Mouse (Mus musculus) adrenal gland, postnatal 25 days (tissue): Measurements from ENCODE around the gene Nadsyn1. TPM values are rescaled to one million over a fixed set of nuclear protein-coding genes. Genes with fewer than 3 reads are reported as not detected.
A peak's percentile ranks its signal among the peaks of the same experiment; 100 is the strongest.

Source experiments
- DNase-seq: peaks from one replicate; pipeline ENCODE4 v3.0.0; 2021; ENCODE audit warnings: mixed read lengths
- long read RNA-seq: library from polyadenylated mRNA; stranded (forward); transcript quantifications from one replicate; pipeline ENCODE4 v2.0.0, GENCODE M21; 2021
- total RNA-seq: library from RNA; stranded (reverse); gene quantifications from 2 replicates; pipeline ENCODE4 v1.2.3, GENCODE M21; 2021

The Nadsyn1 gene
- total RNA-seq = 16.7 and 21.7 TPM in 2 replicates
- long read RNA-seq, transcript Nadsyn1-201 (21 exons, 2,641 nt) = major isoform, 22 of 31 reads
- long read RNA-seq, partial matches to known transcripts = 0 of 31 reads
- long read RNA-seq, other reads (novel, unspliced or antisense) = 9 of 31 reads

DNA sequence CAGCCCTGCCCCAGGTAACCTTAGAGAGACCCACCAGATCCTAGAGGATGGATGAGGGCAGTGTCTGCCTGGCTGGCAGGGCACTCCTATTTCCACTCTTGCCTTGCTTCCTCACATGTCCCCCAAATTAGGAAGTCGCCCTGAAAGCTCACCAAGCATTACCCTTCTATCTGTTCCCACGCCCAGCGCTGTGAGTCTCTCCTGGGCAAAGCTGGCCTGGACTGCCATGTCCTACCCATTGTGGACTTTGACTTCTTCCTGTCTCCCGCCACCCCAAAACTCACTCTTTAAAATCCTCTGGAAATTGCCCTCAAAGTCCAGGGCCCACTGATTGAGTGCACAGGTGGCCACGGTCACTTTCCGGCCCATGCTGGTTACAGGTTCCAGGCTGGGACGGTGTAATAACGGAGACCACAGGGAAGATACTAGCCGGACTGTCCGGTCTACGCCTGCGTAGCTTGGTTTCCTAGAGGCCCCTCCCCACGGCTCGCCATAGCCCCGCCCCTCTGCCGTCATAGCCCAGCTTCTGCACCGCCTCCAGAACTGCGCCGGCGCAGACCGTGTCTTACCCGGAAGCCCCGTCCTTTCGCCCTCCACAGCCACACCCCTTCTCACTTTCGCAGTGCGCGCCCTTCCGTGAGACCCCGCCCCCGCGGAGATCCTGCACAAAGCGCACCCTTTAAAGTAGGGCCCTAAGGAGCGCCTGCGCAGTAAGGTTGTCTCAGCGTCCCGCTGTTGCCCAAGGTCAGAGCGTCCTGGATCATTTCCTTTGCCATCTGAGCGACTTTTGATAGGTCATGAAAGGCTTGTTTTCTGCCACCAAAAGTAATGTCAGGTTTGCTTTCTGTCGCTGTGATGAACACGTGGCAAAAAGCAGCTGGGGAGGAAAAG, at the start of gene Nadsyn1, which contains the start of gene Dhcr7:
TSS of gene Nadsyn1 (minus strand) at position 475 of the 891 bp plus-strand sequence.
TSS of gene Dhcr7 (plus strand) at position 771 of the 891 bp plus-strand sequence.
- DNase-seq = peak; percentile 100

DNA sequence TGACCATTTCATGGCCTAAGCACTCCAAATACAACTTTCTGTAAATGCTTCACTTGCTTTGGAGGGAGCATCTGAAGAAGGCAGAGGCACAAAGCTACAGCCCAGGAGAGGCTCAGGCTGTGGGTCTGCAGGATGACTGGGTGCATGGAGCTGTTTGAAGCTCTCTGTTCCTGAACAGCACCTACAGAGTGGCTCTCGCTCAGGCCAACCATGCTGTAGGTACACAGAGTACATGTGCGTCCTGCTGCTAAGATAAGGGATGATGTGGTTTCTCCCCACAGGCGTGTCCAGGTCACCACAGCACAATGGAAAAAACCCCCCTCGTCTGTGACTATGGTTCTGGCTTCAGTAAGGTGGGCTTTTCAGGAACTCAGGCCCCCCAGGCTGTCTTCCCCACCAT, 46.2 kb upstream of the Nadsyn1 start:
- no peak for DNase-seq

DNA sequence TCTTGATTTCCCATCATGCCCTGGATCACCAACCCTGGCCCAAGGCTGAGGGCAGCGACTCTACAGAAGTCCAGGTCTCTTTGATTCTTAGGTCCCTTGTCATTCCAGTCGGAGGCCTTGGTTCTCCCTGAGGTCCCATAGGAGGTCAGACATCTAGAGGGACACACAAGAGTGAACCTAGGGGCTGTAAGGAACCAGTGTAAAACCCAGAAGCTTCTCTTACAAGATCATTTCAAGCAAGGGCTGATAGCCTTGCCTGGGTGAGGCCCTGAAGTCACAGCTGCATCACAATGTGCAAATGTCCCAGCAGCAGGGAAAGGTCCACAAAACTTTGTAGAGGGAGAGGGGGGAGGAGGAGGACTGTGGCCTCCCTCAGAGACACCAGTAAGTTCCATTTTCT, 43.9 kb upstream of the Nadsyn1 start, which contains the start of gene Gm498:
TSS of gene Gm498 (plus strand) at position 301 of the 400 bp plus-strand sequence.
- no peak for DNase-seq

DNA sequence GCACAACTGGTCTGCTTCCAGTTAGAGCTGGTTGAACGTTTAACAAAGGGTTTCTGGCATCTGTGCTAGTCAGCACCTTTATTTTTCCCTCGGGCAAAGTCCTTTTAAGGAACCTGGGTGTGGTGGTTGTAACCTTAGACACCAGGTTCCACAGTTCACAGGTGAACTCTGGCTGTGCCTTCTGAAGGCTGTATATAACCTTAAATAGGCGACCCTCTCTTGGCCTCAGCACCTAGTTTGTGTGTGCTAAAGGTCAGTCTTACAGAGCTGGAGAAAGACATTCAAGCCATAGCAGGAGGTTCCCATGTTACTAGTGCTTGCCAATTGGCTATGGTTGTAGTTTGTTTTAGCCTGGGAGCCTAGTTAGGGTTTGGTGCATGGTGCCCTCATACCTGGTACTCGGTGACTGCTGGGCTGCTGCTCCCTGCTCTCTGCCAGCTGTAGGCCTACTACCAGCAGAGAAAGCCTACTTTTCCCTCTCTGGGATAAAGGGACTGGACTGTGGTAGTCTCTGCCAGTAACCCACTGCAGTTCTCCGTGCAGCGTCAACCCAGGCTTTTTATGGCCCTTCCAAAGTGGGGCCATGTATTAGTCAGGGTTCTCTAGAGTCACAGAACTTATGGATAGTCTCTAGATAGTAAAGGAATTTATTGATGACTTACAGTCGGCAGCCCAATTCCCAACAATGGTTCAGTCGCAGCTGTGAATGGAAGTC, 26.3 kb upstream of the Nadsyn1 start:
- no peak for DNase-seq

DNA sequence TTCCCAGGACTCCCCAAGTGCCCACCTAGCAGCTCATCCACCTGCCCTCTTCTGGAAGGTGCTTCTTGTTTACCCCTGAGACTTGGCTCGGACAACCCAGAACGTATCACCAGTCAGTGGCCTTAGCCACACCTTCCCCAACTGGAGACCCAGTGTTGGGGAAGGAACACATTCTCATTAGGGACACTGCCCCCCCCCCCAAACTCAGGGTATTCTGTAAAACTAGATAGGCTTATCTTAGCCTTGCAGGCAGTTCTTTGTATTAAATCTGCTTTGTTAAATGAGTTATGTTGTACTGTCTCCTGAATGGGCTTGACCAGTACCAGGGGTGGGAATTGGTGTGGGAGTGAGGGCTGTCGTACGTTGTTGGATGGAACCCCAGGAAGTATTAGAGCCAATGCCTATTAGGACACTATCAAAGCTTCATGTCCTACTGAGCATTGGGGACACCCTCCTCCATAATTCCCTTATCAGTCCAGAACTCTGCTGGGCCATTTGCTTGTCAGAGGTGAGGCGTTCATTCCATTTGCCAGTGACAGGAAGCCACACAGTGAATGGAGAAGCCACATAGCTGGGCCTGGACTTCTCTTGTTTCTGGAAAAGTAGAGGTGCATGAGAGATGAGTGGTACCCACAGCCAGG, 25.6 kb upstream of the Nadsyn1 start:
- DNase-seq = no peak

DNA sequence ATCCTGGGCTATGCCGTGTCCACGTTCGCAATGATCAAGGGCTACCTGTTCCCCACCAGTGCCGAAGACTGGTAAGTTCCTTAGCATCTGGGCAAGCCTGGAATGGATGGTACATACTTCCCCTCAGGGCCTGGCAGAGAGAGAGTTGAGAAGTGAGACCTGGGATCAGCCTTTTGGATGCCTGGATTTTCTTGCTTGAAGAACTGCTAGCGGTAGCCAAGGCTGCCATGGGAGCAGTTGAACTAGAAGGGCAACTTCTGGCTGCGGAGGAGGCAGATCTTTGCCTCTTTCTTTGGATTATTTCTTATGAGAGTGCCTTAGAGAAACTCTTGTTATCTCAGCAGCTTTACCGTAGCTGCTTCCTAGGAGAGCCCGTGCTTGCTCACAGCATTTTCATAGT, 18.7 kb upstream of the Nadsyn1 start:
- no peak for DNase-seq

DNA sequence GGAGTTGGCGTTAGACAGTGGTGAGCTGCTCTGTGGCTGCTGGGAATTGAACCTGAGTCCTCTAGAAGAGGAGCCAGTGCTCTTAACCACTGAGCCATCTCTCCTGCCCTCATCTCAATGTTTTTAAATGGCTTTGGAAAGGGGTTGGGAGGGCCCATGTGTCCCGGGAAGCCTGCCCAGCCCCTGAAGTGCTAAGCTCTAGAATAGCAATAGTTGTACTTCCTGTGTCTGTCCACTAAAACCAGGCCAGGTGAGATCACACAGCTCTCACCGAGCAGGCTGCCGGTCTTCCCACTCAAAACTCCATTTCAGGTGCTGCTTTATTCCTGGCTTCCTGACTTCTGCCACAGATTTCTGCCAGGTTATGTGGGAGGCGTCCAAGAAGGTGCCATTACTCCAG, 17.5 kb upstream of the Nadsyn1 start:
- DNase-seq = no peak

DNA sequence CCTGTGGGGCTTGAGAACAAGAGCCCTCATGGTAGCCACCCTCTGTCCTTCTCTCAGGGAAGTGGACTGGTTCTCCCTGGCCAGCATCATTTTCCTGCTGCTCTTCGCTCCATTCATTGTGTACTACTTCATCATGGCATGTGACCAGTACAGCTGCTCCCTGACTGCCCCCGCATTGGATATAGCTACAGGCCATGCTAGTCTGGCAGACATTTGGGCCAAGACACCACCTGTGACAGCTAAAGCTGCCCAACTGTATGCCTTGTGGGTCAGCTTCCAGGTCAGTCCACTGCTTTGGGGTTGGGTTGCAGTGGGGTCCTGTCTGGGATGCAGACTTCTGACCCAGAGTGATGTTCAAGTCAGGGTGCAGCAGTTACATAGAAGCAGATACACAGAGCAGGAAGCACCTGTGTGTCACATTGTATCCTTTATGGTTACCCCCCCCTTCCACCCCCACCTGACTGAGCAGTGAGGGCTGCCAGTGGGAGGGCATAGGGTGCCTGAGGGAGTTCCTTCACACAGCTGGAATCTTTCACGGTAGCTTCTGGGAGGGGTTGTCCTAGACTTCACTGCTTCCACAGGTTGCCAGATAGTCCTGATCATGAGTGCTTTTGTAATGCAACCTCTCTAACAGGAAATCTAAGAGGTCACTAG, 15.2 kb upstream of the Nadsyn1 start:
- DNase-seq = no peak

DNA sequence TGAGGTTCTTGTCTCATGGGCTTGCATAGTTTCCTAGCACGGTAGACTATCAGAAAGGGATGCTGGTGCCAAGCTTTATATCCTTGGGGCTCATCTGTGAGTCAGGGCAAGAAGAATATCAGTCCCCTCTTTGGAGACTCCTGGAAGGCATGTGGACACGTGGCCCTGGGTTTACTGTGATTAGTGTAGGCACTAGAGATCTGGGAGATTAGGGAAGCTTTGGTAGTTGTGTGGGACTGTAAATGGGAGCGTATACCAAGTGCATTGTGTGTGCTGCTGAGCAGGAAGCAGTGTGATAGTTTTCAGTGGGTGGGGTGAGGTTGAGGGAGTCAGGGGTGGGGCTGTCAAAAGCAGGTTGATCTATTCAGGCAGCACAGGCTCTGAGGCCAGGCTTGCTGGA, 12.3 kb upstream of the Nadsyn1 start:
- no peak for DNase-seq

DNA sequence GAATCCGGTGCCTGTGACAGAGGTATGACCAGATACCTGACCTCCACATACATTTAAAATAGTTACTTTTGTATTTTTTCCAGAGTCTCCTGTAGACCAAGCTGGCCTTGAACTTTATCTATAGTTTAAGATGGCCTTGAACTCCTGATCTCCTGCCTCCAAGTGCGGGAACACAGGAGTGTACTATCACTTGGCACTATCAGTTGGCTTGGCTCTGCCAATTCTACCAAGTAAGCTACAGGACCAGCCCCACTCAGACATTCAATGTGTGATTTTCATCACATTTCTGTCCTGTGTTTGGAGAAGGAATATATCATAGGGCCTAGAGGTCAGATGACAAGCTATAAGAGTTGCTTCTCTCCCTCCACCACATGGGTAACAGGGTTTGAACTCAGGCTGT, 11.7 kb upstream of the Nadsyn1 start:
- DNase-seq = no peak

DNA sequence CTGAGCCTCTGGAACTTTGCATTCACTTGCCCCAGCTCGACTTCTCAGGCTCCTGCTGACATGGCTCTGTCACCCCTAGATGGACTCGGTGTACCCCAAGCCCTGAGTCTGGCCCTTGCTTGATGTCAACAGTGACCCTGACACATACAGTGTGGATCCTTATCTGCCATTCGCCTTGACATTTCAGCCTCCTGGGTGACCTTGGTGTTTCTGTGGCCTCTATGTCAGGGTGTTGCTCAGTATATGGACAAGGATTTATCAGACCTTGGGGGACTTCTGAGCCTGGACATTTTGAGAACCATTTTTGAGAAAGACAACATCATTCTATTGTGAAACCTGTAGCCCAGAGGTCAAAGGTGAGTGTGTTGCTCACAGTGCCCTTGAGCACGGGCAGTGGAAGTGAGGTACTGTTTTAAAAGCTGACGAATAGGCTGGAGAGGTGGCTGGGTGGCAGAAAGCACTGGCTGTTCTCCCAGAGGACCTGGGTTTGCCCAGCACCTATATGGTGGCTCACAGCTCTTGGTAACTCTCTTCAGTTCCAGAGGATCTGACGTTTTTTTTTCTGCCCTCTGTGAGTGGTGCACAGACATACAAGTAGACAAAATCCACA, 11.0 kb upstream of the Nadsyn1 start:
- peak; percentile 44 for DNase-seq

DNA sequence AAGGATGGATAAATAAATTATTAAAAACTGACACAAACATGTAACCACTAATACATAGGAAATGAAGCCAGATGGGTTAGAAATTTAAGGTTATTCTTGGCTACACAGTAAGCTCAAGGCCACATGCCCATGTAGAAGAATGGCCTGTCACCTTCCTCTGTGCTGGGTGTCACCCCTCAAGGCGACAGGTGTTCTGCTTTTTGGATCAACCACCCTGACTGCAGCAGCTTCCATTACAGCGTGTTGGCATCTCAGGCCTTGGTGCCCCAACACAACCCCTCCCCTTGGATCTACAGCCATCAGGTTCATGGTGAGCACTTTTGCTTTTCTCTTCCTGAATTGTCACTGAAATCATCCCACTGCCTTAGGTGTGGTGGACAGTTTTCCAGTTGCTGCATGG, 10.0 kb upstream of the Nadsyn1 start:
- no peak for DNase-seq

DNA sequence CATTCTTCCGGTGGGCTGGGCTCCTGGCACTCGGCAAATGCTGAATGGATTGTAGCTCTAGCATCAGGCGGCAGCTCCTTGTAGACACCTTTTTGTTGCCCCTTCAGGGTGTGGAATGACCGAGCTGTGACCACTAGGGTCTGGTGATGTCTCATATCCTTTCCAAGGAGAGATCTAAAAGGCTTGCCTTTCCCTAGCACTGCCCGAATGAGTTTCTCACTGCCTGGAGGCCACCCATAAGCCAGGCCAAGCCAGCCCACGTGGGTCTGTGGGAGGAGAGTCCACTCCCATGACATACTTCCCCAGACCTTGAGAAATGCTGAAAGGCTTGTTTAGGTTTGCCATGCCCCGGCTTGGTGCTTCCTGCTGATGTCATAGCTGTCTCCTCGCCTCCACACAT, 9.5 kb upstream of the Nadsyn1 start:
- peak; percentile 76 for DNase-seq

DNA sequence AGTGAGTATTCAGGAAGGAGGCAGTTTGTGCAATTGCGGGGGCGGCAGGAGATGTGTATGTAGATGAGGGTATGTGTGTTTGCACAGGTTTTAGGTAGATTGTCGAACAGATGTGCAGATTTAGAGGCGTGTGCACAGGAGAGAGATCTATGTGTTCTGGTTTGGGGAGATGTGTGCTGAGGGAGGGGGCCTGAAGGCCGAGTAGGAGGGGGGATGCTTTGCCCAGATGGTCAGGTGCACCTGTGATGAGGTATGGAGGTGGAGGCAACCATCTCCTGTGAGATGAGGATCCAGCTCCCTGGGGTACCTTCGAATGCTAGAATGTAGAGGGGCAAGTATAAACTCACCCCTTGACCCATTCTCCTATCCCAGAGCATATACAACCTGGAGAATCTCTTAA, 7.8 kb upstream of the Nadsyn1 start:
- no peak for DNase-seq

DNA sequence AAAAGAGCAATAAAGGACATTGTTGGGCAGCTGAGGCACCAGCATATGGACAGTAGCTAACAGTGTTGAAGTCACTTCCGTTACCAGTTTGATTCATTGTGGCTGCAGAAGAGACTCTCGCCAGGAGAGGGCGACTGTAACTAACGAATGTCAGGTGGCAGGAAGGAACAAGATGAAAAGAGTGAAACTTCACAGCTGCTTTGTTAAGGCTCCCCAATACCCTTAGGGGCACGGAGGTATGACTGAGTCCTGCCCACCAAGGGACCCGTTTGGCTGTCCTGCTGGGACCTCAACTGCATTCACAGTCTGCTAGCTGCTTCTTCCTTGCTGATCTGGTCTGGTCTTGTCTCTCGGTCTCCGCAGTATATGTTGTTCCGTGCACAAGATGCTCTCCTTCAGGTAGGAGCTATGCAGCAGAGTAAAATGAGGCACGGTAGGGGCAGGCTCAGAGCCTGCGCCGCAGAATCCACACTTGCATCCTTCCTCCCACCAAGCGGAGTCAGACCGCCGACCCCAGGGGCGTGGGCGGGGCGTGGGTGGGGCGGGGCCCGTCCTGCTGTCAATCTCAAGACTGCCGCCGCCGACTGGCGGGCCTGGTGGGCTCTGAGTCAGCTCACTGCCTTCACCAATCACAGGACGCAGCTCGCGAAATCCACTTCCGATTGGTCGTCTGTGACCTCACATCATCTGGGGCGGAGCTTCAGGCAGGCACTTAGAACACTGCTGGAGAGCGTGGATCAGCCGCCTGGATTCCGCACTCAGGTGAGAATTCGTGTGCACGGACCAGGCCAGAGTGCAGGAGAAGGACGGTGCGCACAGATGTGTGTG, 7.1 kb upstream of the Nadsyn1 start:
- DNase-seq = peak; percentile 91

DNA sequence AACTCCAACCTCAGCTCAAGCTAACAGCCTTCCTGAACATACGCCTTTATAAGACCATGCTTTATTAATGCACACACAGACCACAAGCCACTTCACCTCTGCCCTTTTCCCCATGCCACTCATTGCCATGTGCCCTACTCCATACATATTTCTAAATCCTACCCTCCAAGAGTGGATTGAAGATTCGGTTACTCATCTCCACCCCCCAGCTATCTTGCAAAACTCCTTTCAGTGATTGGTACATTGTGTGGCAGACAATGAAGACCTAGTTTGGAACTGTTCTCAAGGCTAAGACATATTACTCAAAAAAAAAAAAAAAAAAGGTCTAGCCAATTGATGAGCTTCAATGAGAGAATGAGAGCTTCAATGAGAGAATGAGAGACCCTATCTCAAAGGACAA, 4.3 kb upstream of the Nadsyn1 start:
- DNase-seq = no peak

DNA sequence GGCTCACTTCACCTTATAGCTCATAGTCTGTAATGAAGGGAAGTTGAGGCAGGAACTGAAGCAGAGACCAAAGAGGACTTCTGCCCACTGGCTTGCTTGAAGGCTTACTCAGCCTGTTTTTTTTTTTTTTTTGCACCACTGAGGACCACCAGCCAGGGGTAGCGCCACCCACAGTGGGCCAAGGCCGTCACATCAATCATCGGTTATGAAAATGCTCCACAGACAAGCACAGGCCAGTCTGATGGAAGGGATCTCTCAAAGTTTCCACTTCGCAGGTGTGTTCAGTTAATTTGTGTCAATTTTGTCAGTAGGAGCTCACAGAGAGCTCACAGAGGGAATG, 587 bp upstream of the Nadsyn1 start:
- DNase-seq = no peak

DNA sequence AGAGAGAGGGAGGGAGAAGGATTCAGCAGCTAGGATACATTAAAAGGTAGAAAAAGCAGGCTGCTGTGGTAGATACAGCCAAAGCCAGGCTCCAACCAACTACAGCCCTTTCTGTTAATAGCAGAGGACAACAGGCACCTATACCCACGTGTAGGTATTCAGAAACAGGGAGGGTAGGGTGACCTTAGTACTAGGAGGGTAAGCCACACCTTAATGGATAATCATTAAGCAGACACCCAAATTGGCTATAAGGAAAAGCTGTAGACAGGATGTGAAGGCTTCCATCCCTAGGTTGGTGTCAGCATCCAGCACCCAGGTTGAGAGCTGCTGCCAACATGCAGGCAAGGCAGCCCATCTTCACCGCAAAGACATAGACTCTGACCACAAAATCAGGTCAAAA, 1.4 kb downstream of the Nadsyn1 start:
- DNase-seq = no peak

DNA sequence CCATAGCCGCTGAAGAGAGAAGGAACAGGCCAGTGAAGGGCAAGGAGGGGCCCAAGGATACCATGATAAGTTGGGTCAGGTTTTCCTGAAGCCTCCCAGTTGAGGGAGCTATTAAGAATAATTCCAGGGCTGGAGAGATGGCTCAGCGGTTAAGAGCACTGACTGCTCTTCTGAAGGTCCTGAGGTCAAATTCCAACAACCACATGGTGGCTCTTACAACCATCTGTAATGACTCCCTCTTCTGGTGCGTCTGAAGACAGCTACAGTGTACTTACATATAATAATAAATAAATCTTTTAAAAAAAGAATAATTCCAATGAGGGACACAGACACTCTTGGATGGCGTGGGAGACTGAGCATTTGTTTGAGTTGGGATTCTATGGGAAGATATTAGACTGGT, 3.4 kb downstream of the Nadsyn1 start:
- DNase-seq = no peak

DNA sequence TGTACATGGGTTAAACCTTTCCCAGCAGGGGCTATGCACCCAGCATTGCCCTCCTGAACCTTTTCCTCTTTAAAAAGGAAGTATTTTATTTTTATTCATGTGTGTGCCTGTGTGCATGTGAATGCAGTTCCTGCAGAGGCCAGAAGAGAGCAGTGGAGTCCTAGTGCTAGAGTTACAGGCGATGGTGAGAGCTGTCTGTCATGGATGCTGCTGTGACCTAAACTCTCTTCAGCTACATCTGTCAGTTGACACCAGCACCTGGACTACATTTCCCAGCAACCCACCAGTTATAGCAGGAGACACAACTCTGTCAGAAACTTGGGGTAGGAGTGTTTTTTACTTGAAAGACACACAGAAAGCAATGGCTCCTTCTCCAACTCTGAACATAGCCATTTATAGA, 13.7 kb downstream of the Nadsyn1 start:
- DNase-seq = no peak

DNA sequence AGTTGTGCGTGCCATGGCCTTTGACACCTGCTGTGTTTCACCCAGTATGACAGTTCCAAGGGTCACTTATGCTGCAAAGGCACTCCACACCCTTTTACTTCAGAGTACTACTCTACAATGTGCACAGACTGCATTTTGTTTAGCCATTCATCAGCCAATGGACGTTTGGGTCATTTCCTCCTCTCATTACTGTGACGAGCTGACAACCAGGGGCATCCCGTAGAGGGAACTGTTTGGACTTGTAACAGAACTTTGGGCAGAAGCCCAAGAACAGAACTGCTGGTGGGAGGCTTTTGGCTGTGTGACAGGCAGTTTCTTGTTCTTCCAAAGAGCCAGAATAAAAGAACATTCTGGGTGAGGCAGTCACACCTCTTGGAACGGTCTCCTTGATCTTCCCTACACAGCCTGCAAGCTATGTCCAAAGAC, 17.4 kb downstream of the Nadsyn1 start:
- no peak for DNase-seq
